Comparison of ENCODE assay signal across 8 mouse cellular contexts in genomic region chr17:88511095-88511551, GRCm38 (mm10). TPM values are rescaled to one million over a fixed set of nuclear protein-coding genes. Genes with fewer than 3 reads are reported as not detected.
DNase-seq lines count a peak whose midpoint lies in the region; ATAC-seq and TF ChIP-seq lines count a peak whose summit lies in the region.

No protein-coding gene starts in this region.

- peak; percentile 62 for TF ChIP-seq CTCF in G1E (IDR thresholded peaks at IDR 0.05; ENCODE audit: low read depth, low read length)
- TF ChIP-seq CTCF in lung, postnatal 0 days (IDR thresholded peaks at IDR 0.05): peak; percentile 96

- no peak overlapping the region for H3K4me3 ChIP-seq in G1E (ENCODE audit: low read depth, low read length)
- H3K4me3 ChIP-seq in forebrain, embryonic 12.5 days (replicated peaks): peak overlapping the region; percentile 13; the same call in 1 of the 2 replicates
- H3K4me3 ChIP-seq in hindbrain, embryonic 10.5 days: peak overlapping the region; percentile 32
- no peak overlapping the region for H3K4me3 ChIP-seq in lung, postnatal 0 days (ENCODE audit: low read depth, low read length)

- H3K36me3 ChIP-seq in G1E (replicated peaks): no peaks in the 10 kb centered on the region
- no peaks in the 10 kb centered on the region for H3K36me3 ChIP-seq in forebrain, embryonic 12.5 days (replicated peaks)
- H3K36me3 ChIP-seq in hindbrain, embryonic 10.5 days: no peaks in the 10 kb centered on the region
- H3K36me3 ChIP-seq in lung, postnatal 0 days (ENCODE audit: insufficient read depth, low read length): no peaks in the 10 kb centered on the region

- H3K4me2 ChIP-seq in forebrain, embryonic 12.5 days: peak overlapping the region; percentile 27
- no peak overlapping the region for H3K4me2 ChIP-seq in lung, postnatal 0 days (replicated peaks; ENCODE audit: low read depth, low read length)

- no peak overlapping the region for H3K27ac ChIP-seq in forebrain, embryonic 12.5 days
- peak overlapping the region; percentile 85 for H3K27ac ChIP-seq in hindbrain, embryonic 10.5 days
- peak overlapping the region; percentile 71 for H3K27ac ChIP-seq in lung, postnatal 0 days (ENCODE audit: low read length)

- H3K9me3 ChIP-seq in G1E (replicated peaks): no peaks in the 10 kb centered on the region
- H3K9me3 ChIP-seq in forebrain, embryonic 12.5 days: no peaks in the 10 kb centered on the region
- H3K9me3 ChIP-seq in hindbrain, embryonic 10.5 days: no peaks in the 10 kb centered on the region
- no peaks in the 10 kb centered on the region for H3K9me3 ChIP-seq in lung, postnatal 0 days (ENCODE audit: low read length)

- peak; percentile 69 for ATAC-seq in G1E (ENCODE audit: extremely low read depth, insufficient number of reproducible peaks, low FRiP score, poor library complexity, severe bottlenecking)
- ATAC-seq in forebrain, embryonic 12.5 days (ENCODE audit: low FRiP score): peak; percentile 76
- ATAC-seq in lung, postnatal 0 days: peak; percentile 78

- TF ChIP-seq EP300 in lung, postnatal 0 days (IDR thresholded peaks at IDR 0.05): peak; percentile 99

- H3K27me3 ChIP-seq in G1E (ENCODE audit: insufficient read depth, low read length): no peaks in the 10 kb centered on the region
- H3K27me3 ChIP-seq in forebrain, embryonic 12.5 days: 0 out of 2 replicates have a peak, but pooled peaks cover 4% of the 10 kb centered on the region
- H3K27me3 ChIP-seq in hindbrain, embryonic 10.5 days (ENCODE audit: insufficient read depth, poor library complexity, severe bottlenecking): 0 out of 2 replicates have a peak, but pooled peaks cover 4% of the 10 kb centered on the region
- H3K27me3 ChIP-seq in lung, postnatal 0 days (replicated peaks; ENCODE audit: insufficient read depth, low read length): no peaks in the 10 kb centered on the region

- H3K9ac ChIP-seq in forebrain, embryonic 12.5 days: no peak overlapping the region
- no peak overlapping the region for H3K9ac ChIP-seq in lung, postnatal 0 days (replicated peaks; ENCODE audit: low read depth)

- peak; percentile 59 for DNase-seq in G1E (ENCODE audit: low spot score)
- DNase-seq in c-Kit-positive CD71-negative TER-119-negative erythroid progenitor cells, embryonic 14.5 days (ENCODE audit: low read depth): peak; percentile 89
- DNase-seq in hindbrain, embryonic 10.5 days (ENCODE audit: low spot score): peak; percentile 90
- DNase-seq in layer of hippocampus, adult 9-10 months (ENCODE audit: low spot score): peak; percentile 66
- DNase-seq in lung, postnatal 0 days (ENCODE audit: low spot score): peak; percentile 95
- peak; percentile 76 for DNase-seq in ovary, postnatal 14 days (ENCODE audit: low spot score)
- peak; percentile 86 for DNase-seq in thymus, postnatal 14 days

- WGBS in forebrain, embryonic 12.5 days: 3% methylated on average over 10 of the region's 10 CpGs
- WGBS in hindbrain, embryonic 10.5 days: 5% methylated on average over 10 of the region's 10 CpGs
- WGBS in lung, postnatal 0 days: 26% methylated on average over 10 of the region's 10 CpGs

- peaks cover 19% of the 10 kb centered on the region for H3K4me1 ChIP-seq in G1E (ENCODE audit: insufficient read depth, low read depth, low read length)
- peaks cover 9% of the 10 kb centered on the region for H3K4me1 ChIP-seq in forebrain, embryonic 12.5 days
- peaks cover 16% of the 10 kb centered on the region for H3K4me1 ChIP-seq in hindbrain, embryonic 10.5 days (replicated peaks)
- H3K4me1 ChIP-seq in lung, postnatal 0 days (ENCODE audit: insufficient read depth, low read depth, low read length): no peaks in the 10 kb centered on the region

RNA-seq across cellular contexts. Expression of gene Ppp1r21, which starts 18.8 kb away (rescaled TPM):
- total RNA-seq in G1E (2014; fragmentation: Nextera tagmentation) (31.8 and 34.3 TPM in 2 replicates), G1E (2017) (31.0 and 33.5 TPM in 2 replicates)
- polyA plus RNA-seq in G1E (2012): 3.4 and 4.6 TPM in 2 replicates
- polyA plus RNA-seq in forebrain, embryonic 12.5 days (2016; fragmentation: Nextera tagmentation; extraction: Ambion mirVana): 20.8 and 22.0 TPM in 2 replicates
- 18.3 and 18.9 TPM in 2 replicates for polyA plus RNA-seq in hindbrain, embryonic 10.5 days (2016; fragmentation: Nextera tagmentation; extraction: Ambion mirVana)
- polyA plus RNA-seq in lung, postnatal 0 days (2015; fragmentation: Nextera tagmentation; extraction: Ambion mirVana): 18.6 TPM in 2 replicates

Comparison
In these comparisons a context has a peak if more than half of its experiments do, and no peak if none do; other contexts are left out.
1. H3K4me3 ChIP-seq: peak in forebrain, embryonic 12.5 days (single experiment) and hindbrain, embryonic 10.5 days (single experiment); none in G1E (single experiment) and lung, postnatal 0 days (single experiment).
2. Peak in every context shown above with its lines, with median percentiles within 50 percentile points of each other: ATAC-seq and DNase-seq.